Comparison of ENCODE assay signal across 23 mouse cellular contexts in genomic region chr2:152069434-152069786, GRCm38 (mm10). TPM values are rescaled to one million over a fixed set of nuclear protein-coding genes. Genes with fewer than 3 reads are reported as not detected.
DNase-seq lines count a peak whose midpoint lies in the region; ATAC-seq lines count a peak whose summit lies in the region.
"Had no signal": no experiment of that assay in that cellular context is flagged by ENCODE, and none has a peak within 500 bp of the region (broad histone marks: within the 10 kb centered on the region; RNA-seq: fewer than 3 reads in every experiment).

No protein-coding gene starts in this region.

- H3K4me1 ChIP-seq in forebrain, embryonic 14.5 days (ENCODE audit: control insufficient read depth, insufficient read depth, low read length) = peaks cover 18% of the 10 kb centered on the region
- H3K4me1 ChIP-seq in hindbrain, embryonic 13.5 days (replicated peaks) = peaks cover 16% of the 10 kb centered on the region
- H3K4me1 ChIP-seq in neural tube, embryonic 13.5 days (replicated peaks) = peaks cover 16% of the 10 kb centered on the region
- H3K4me1 ChIP-seq: heart, embryonic 13.5 days; kidney, embryonic 15.5 days; stomach, embryonic 15.5 days had no signal

- WGBS in forebrain, embryonic 14.5 days = 30% methylated on average over 9 of the region's 9 CpGs
- 42% methylated on average over 9 of the region's 9 CpGs for WGBS in hindbrain, embryonic 13.5 days
- WGBS in neural tube, embryonic 13.5 days = 46% methylated on average over 9 of the region's 9 CpGs

- H3K27me3 ChIP-seq in forebrain, embryonic 14.5 days (replicated peaks; ENCODE audit: control insufficient read depth, insufficient read depth, low read length) = no peaks in the 10 kb centered on the region
- H3K27me3 ChIP-seq in hindbrain, embryonic 13.5 days = peaks cover 7% of the 10 kb centered on the region; the same call in 1 of the 2 replicates
- no peaks in the 10 kb centered on the region for H3K27me3 ChIP-seq in neural tube, embryonic 13.5 days

- intact Hi-C loops in gastrocnemius, postnatal 14 days (cut with DNase I; ENCODE audit: low total_unique reads) = no loop called here
- intact Hi-C loops in gastrocnemius, postnatal 36 days (cut with DNase I) = no loop called here

- H3K4me3 ChIP-seq in forebrain, embryonic 14.5 days (ENCODE audit: low read depth, low read length) = no peak overlapping the region
- H3K4me3 ChIP-seq in hindbrain, embryonic 13.5 days = no peak overlapping the region
- no peak overlapping the region for H3K4me3 ChIP-seq in neural tube, embryonic 13.5 days
- H3K4me3 ChIP-seq: erythroblast, embryonic 14.5 days; heart, embryonic 13.5 days; kidney, embryonic 15.5 days; stomach, embryonic 15.5 days had no signal

- DNase-seq in embryo, embryonic 9.5 days (ENCODE audit: extremely low spot score) = peak; percentile 23
- DNase-seq in embryo, embryonic 11 days = no peak
- no peak for DNase-seq in forebrain, embryonic 14.5 days (ENCODE audit: low spot score)
- DNase-seq in adrenal gland, postnatal 36 days = no peak
- no peak for DNase-seq in gastrocnemius, postnatal 14 days
- DNase-seq in gastrocnemius, postnatal 36 days = no peak
- DNase-seq: cerebellum, adult 11 months; heart, postnatal 4 days; left cerebral cortex, postnatal 4 days; lung, embryonic 14.5 days; lung, postnatal 4 days; right cerebral cortex, postnatal 14 days had no signal

- no peak; the same call in 1 of the 2 replicates for ATAC-seq in forebrain, embryonic 14.5 days
- peak; percentile 55; the same call in 1 of the 2 replicates for ATAC-seq in hindbrain, embryonic 13.5 days (ENCODE audit: low FRiP score)
- peak; percentile 55 for ATAC-seq in neural tube, embryonic 13.5 days (ENCODE audit: low read depth)
- ATAC-seq: intestine, embryonic 16.5 days had no signal

- H3K36me3 ChIP-seq in forebrain, embryonic 14.5 days (ENCODE audit: control insufficient read depth, insufficient read depth, low read length) = no peaks in the 10 kb centered on the region
- H3K36me3 ChIP-seq in hindbrain, embryonic 13.5 days = no peaks in the 10 kb centered on the region
- no peaks in the 10 kb centered on the region for H3K36me3 ChIP-seq in neural tube, embryonic 13.5 days
- H3K36me3 ChIP-seq: heart, embryonic 13.5 days; kidney, embryonic 15.5 days; stomach, embryonic 15.5 days had no signal

- H3K4me2 ChIP-seq in forebrain, embryonic 14.5 days (ENCODE audit: low read length) = 0 out of 2 replicates have a peak overlapping the region, but pooled peaks have one; percentile 3
- H3K4me2 ChIP-seq in hindbrain, embryonic 13.5 days = no peak overlapping the region
- no peak overlapping the region for H3K4me2 ChIP-seq in neural tube, embryonic 13.5 days
- H3K4me2 ChIP-seq: heart, embryonic 13.5 days; kidney, embryonic 15.5 days; lung, embryonic 14.5 days; stomach, embryonic 15.5 days had no signal

- H3K9ac ChIP-seq in forebrain, embryonic 14.5 days (ENCODE audit: low read length) = peak overlapping the region; percentile 40
- H3K9ac ChIP-seq in hindbrain, embryonic 13.5 days = peak overlapping the region; percentile 43
- peak overlapping the region; percentile 55 for H3K9ac ChIP-seq in neural tube, embryonic 13.5 days
- H3K9ac ChIP-seq: heart, embryonic 13.5 days; kidney, embryonic 15.5 days; lung, embryonic 14.5 days; stomach, embryonic 15.5 days had no signal

- no peaks in the 10 kb centered on the region for H3K9me3 ChIP-seq in forebrain, embryonic 14.5 days (replicated peaks; ENCODE audit: control insufficient read depth, low read length)
- no peaks in the 10 kb centered on the region for H3K9me3 ChIP-seq in hindbrain, embryonic 13.5 days
- H3K9me3 ChIP-seq in neural tube, embryonic 13.5 days = no peaks in the 10 kb centered on the region
- H3K9me3 ChIP-seq: heart, embryonic 13.5 days; kidney, embryonic 15.5 days; stomach, embryonic 15.5 days had no signal

- H3K27ac ChIP-seq in forebrain, embryonic 14.5 days (ENCODE audit: low read depth, low read length) = peak overlapping the region; percentile 82
- peak overlapping the region; percentile 82 for H3K27ac ChIP-seq in hindbrain, embryonic 13.5 days
- H3K27ac ChIP-seq in neural tube, embryonic 13.5 days (replicated peaks) = peak overlapping the region; percentile 86
- H3K27ac ChIP-seq: heart, embryonic 13.5 days; kidney, embryonic 15.5 days; stomach, embryonic 15.5 days had no signal

RNA-seq across cellular contexts. Expression of gene Scrt2, which starts 11.9 kb away (rescaled TPM):
- 16.1 and 16.2 TPM in 2 replicates for polyA plus RNA-seq in forebrain, embryonic 14.5 days (2014; fragmentation: Nextera tagmentation; extraction: Ambion mirVana)
- polyA plus RNA-seq in hindbrain, embryonic 13.5 days (2015; fragmentation: Nextera tagmentation; extraction: Ambion mirVana) = 24.0 and 27.8 TPM in 2 replicates
- 30.0 and 30.2 TPM in 2 replicates for polyA plus RNA-seq in neural tube, embryonic 13.5 days (2015; fragmentation: Nextera tagmentation; extraction: Ambion mirVana)
- 1 to 10 TPM in 1 of 2 experiments, under 1 TPM in 1; 0.13 to 1.1 TPM for total RNA-seq in adrenal gland, postnatal 36 days (2021)
- total RNA-seq in gastrocnemius, postnatal 14 days (2021) = under 1 TPM in 1 of 2 experiments, not detected in 1; 0.10 TPM
- not detected for total RNA-seq in gastrocnemius, postnatal 36 days (2021)
- total RNA-seq: heart, postnatal 4 days; liver, adult 2 months had no signal
- polyA plus RNA-seq: erythroblast, embryonic 14.5 days; heart, embryonic 13.5 days; intestine, embryonic 16.5 days; large intestine, adult 2 months; liver, adult 2 months; lung, embryonic 14.5 days; spleen, adult 2 months; thymus, postnatal 0 days had no signal

RNA-seq across cellular contexts. Expression of gene Srxn1, which starts 35.9 kb away (rescaled TPM):
- polyA plus RNA-seq in forebrain, embryonic 14.5 days (2014; fragmentation: Nextera tagmentation; extraction: Ambion mirVana) = 11.8 and 12.0 TPM in 2 replicates
- 16.1 and 16.8 TPM in 2 replicates for polyA plus RNA-seq in hindbrain, embryonic 13.5 days (2015; fragmentation: Nextera tagmentation; extraction: Ambion mirVana)
- 19.0 TPM in 2 replicates for polyA plus RNA-seq in neural tube, embryonic 13.5 days (2015; fragmentation: Nextera tagmentation; extraction: Ambion mirVana)
- 100 to 1,000 TPM; 264 to 540 TPM for total RNA-seq in adrenal gland, postnatal 36 days (2021)
- 10 to 100 TPM in 1 of 2 experiments, 1 to 10 TPM in 1; 9.2 to 12.0 TPM for total RNA-seq in gastrocnemius, postnatal 14 days (2021)
- total RNA-seq in gastrocnemius, postnatal 36 days (2021) = 10 to 100 TPM; 21.3 to 21.5 TPM

Comparison
In these comparisons a context has a peak if more than half of its experiments do, and no peak if none do; other contexts are left out.
1. RNA of gene Srxn1, which starts 35.9 kb away (total RNA-seq): 264 to 540 TPM in adrenal gland, postnatal 36 days; 21.3 to 21.5 TPM in gastrocnemius, postnatal 36 days and 9.2 to 12.0 TPM in gastrocnemius, postnatal 14 days; every median in the first group is over 10 times any median in the second.
2. Peak in every context shown above with its lines, with median percentiles within 50 percentile points of each other: H3K27ac ChIP-seq and H3K9ac ChIP-seq.